12 mouse cellular contexts compared by ENCODE assay signal in genomic region chr5:79679051-79679450, GRCm38 (mm10).
"Had no signal": no experiment of that assay in that cellular context is flagged by ENCODE, and none has a peak within 500 bp of the region (broad histone marks: within the 10 kb centered on the region; RNA-seq: fewer than 3 reads in every experiment).

No protein-coding gene starts in this region.

- ATAC-seq: midbrain, embryonic 13.5 days had no signal

- DNase-seq: kidney, postnatal 10 days; kidney, postnatal 4 days; left cerebral cortex, postnatal 4 days; lung, adult 18-20 months; right cerebral cortex, postnatal 4 days; spleen, adult 18-20 months; thymus, adult 18-20 months; thymus, postnatal 14 days had no signal

- H3K4me1 ChIP-seq: limb, embryonic 13.5 days; midbrain, embryonic 13.5 days had no signal

- H3K4me3 ChIP-seq: layer of hippocampus, adult 2 months; limb, embryonic 13.5 days; midbrain, embryonic 13.5 days had no signal

- H3K36me3 ChIP-seq: limb, embryonic 13.5 days; midbrain, embryonic 13.5 days had no signal

- H3K27ac ChIP-seq: layer of hippocampus, adult 2 months; limb, embryonic 13.5 days; liver, embryonic 14.5 days; midbrain, embryonic 13.5 days had no signal

- H3K4me2 ChIP-seq: limb, embryonic 13.5 days; midbrain, embryonic 13.5 days had no signal

- H3K27me3 ChIP-seq: limb, embryonic 13.5 days; midbrain, embryonic 13.5 days had no signal

- H3K9ac ChIP-seq: limb, embryonic 13.5 days; liver, embryonic 14.5 days; midbrain, embryonic 13.5 days had no signal

- H3K9me3 ChIP-seq: limb, embryonic 13.5 days; midbrain, embryonic 13.5 days had no signal
